Comparison of ENCODE assay signal across 9 mouse cellular contexts in the genomic region with DNA sequence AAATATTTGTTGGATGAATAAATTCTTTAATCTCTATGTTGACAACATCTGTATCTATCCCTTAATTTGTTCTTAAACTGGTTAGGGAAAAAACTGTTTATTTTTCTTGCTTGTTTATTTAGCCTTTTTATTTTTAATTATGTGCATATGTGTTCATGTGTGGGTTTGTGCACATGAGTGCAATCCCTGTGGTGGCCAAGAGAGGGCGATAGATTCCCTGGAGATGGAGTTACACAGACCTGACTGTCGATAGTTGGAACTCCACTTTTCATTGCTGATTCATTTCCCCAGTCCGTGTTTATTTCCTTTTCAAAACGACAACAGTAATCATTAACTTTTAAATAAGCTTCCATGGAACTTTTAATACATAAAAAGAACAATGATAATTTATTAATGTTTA. TPM values are rescaled to one million over a fixed set of nuclear protein-coding genes. Genes with fewer than 3 reads are reported as not detected.
A peak's percentile ranks its signal among the peaks of the same experiment; 100 is the strongest.
DNase-seq lines count a peak whose midpoint lies in the region; ATAC-seq and TF ChIP-seq lines count a peak whose summit lies in the region.
"Had no signal": no experiment of that assay in that cellular context is flagged by ENCODE, and none has a peak within 500 bp of the region (broad histone marks: within the 10 kb centered on the region; RNA-seq: fewer than 3 reads in every experiment).

No protein-coding gene starts in this region.

- no peak for ATAC-seq in kidney, embryonic 15.5 days (replicated peaks; ENCODE audit: low FRiP score)

- H3K4me2 ChIP-seq in kidney, embryonic 15.5 days: no peak overlapping the region
- H3K4me2 ChIP-seq: embryonic facial prominence, embryonic 15.5 days had no signal

- no peaks in the 10 kb centered on the region for H3K36me3 ChIP-seq in kidney, embryonic 15.5 days
- H3K36me3 ChIP-seq in E14TG2a.4 (ENCODE audit: insufficient read depth, low read length): no peaks in the 10 kb centered on the region
- H3K36me3 ChIP-seq: embryonic facial prominence, embryonic 15.5 days had no signal

- no peak overlapping the region for H3K4me3 ChIP-seq in kidney, embryonic 15.5 days (replicated peaks)
- no peak overlapping the region for H3K4me3 ChIP-seq in E14TG2a.4 (replicated peaks; ENCODE audit: low read length)
- H3K4me3 ChIP-seq: embryonic facial prominence, embryonic 15.5 days had no signal

- H3K4me1 ChIP-seq in kidney, embryonic 15.5 days: no peaks in the 10 kb centered on the region
- H3K4me1 ChIP-seq in E14TG2a.4 (replicated peaks; ENCODE audit: low read depth, low read length): peaks cover 3% of the 10 kb centered on the region; the same call in 1 of the 2 replicates
- H3K4me1 ChIP-seq: embryonic facial prominence, embryonic 15.5 days had no signal

- no peaks in the 10 kb centered on the region for H3K9me3 ChIP-seq in kidney, embryonic 15.5 days (replicated peaks)
- no peaks in the 10 kb centered on the region for H3K9me3 ChIP-seq in E14TG2a.4 (ENCODE audit: low read length)
- H3K9me3 ChIP-seq: embryonic facial prominence, embryonic 15.5 days had no signal

- TF ChIP-seq CTCF in E14TG2a.4 (conservative IDR thresholded peaks at IDR 0.05; ENCODE audit: low read length): peak; percentile 99

- no peak overlapping the region for H3K9ac ChIP-seq in kidney, embryonic 15.5 days
- H3K9ac ChIP-seq: embryonic facial prominence, embryonic 15.5 days had no signal

- H3K27ac ChIP-seq in kidney, embryonic 15.5 days: no peak overlapping the region
- H3K27ac ChIP-seq: embryonic facial prominence, embryonic 15.5 days had no signal

- 49% methylated on average over 4 of the region's 4 CpGs for WGBS in kidney, embryonic 15.5 days

- peak; percentile 26 for DNase-seq in kidney, postnatal 10 days
- DNase-seq in brain, adult 2 months (ENCODE audit: low read depth, low spot score): peak; percentile 10
- peak; percentile 37 for DNase-seq in lung, postnatal 36 days
- DNase-seq in T-cell, adult 2 months (ENCODE audit: low spot score): no peak
- no peak for DNase-seq in heart, adult 8-10 months (ENCODE audit: low spot score)
- DNase-seq in ovary, postnatal 10 days (ENCODE audit: low spot score): no peak

- H3K27me3 ChIP-seq in kidney, embryonic 15.5 days: no peaks in the 10 kb centered on the region
- no peaks in the 10 kb centered on the region for H3K27me3 ChIP-seq in E14TG2a.4 (ENCODE audit: insufficient read depth, low read length)
- H3K27me3 ChIP-seq: embryonic facial prominence, embryonic 15.5 days had no signal

RNA-seq across cellular contexts. Expression of gene Casp6, which starts 31.2 kb away (rescaled TPM):
- polyA plus RNA-seq in kidney, embryonic 15.5 days (2015; fragmentation: Nextera tagmentation; extraction: Ambion mirVana): 79.2 and 79.3 TPM in 2 replicates
- 10 to 100 TPM in 3 of 4 experiments, 1 to 10 TPM in 1; 8.9 to 16.8 (median 11.6) TPM for total RNA-seq in heart, adult 8-10 months (2022)

RNA-seq across cellular contexts. Expression of gene Mcub, which starts 37.6 kb away (rescaled TPM):
- 1.1 and 3.7 TPM in 2 replicates for polyA plus RNA-seq in kidney, embryonic 15.5 days (2015; fragmentation: Nextera tagmentation; extraction: Ambion mirVana)
- 1 to 10 TPM; 1.1 to 2.5 (median 1.6) TPM for total RNA-seq in heart, adult 8-10 months (2022)

RNA-seq across cellular contexts. Expression of gene Pla2g12a, which starts 54.0 kb away (rescaled TPM):
- 41.5 and 43.8 TPM in 2 replicates for polyA plus RNA-seq in kidney, embryonic 15.5 days (2015; fragmentation: Nextera tagmentation; extraction: Ambion mirVana)
- total RNA-seq in heart, adult 8-10 months (2022): 10 to 100 TPM; 43.8 to 66.6 (median 45.6) TPM

Comparison
In these comparisons a context has a peak if more than half of its experiments do, and no peak if none do; other contexts are left out.
1. DNase-seq: peak in kidney, postnatal 10 days (single experiment), brain, adult 2 months (single experiment) and lung, postnatal 36 days (single experiment); none in T-cell, adult 2 months (single experiment), heart, adult 8-10 months (single experiment) and ovary, postnatal 10 days (single experiment).